Comparison of ENCODE assay signal across 24 mouse cellular contexts in the genomic region with DNA sequence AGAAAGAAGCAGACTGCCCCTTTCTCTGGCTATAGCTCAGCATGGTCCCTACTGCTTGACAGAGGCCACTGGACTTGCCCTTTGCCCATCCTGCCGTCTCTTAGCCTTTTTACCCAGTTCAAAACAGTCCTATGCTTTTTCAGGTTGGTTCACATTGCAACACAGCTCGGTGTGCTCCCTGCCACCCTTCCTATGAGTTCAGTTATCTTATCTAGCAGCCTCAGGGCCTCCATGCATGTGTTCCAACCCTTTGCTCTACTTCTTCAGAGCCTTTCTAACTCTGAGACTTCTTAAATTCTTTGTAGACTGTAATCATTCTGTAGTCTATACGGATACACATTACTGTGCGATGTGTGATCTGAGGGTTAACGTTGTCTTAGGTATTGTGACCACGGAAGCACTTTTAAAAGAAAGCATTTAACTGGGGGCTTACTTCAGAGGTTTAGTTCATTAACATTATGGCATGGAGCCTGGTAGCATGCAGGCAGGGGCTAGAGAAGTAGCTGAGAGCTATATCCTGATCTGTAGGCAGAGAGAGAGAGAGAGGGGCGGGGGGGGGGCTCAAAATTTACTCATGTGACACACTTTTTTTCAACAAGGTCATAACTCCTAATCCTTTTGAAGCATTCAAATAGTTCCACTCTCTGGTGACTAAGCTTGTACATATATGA. TPM values are rescaled to one million over a fixed set of nuclear protein-coding genes. Genes with fewer than 3 reads are reported as not detected.
DNase-seq lines count a peak whose midpoint lies in the region; ATAC-seq lines count a peak whose summit lies in the region.
"Had no signal": no experiment of that assay in that cellular context is flagged by ENCODE, and none has a peak within 500 bp of the region (broad histone marks: within the 10 kb centered on the region; RNA-seq: fewer than 3 reads in every experiment).

No protein-coding gene starts in this region.

- ATAC-seq in intestine, embryonic 16.5 days: peak; percentile 92
- peak; percentile 96 for ATAC-seq in liver, embryonic 13.5 days (ENCODE audit: low read depth)
- peak; percentile 93 for ATAC-seq in megakaryocyte-erythroid progenitor cell, adult 5-6 weeks (replicated peaks; ENCODE audit: low FRiP score, low TSS enrichment, poor library complexity, severe bottlenecking)
- ATAC-seq: forebrain, embryonic 14.5 days; lung, postnatal 0 days had no signal

- peak overlapping the region; percentile 50; the same call in 1 of the 2 replicates for H3K27ac ChIP-seq in intestine, embryonic 16.5 days (ENCODE audit: low read length)
- peak overlapping the region; percentile 70 for H3K27ac ChIP-seq in liver, embryonic 13.5 days
- H3K27ac ChIP-seq: embryonic facial prominence, embryonic 13.5 days; heart, embryonic 13.5 days; hindbrain, embryonic 12.5 days; layer of hippocampus, adult 2 months; macrophage had no signal

- no peak overlapping the region for H3K4me3 ChIP-seq in intestine, embryonic 16.5 days (ENCODE audit: low read length)
- no peak overlapping the region for H3K4me3 ChIP-seq in liver, embryonic 13.5 days (replicated peaks)
- H3K4me3 ChIP-seq: embryonic facial prominence, embryonic 13.5 days; heart, embryonic 13.5 days; hindbrain, embryonic 12.5 days; layer of hippocampus, adult 2 months had no signal

- H3K9me3 ChIP-seq in intestine, embryonic 16.5 days (ENCODE audit: control insufficient read depth, low read length): no peaks in the 10 kb centered on the region
- H3K9me3 ChIP-seq in liver, embryonic 13.5 days (replicated peaks): no peaks in the 10 kb centered on the region
- H3K9me3 ChIP-seq: embryonic facial prominence, embryonic 13.5 days had no signal

- DNase-seq in c-Kit-negative CD71-positive TER-119-positive erythroid progenitor cells, embryonic 14.5 days (ENCODE audit: low read depth, low spot score): peak; percentile 6
- DNase-seq in liver, embryonic 13.5 days: peak; percentile 44
- no peak for DNase-seq in layer of hippocampus, postnatal 36 days
- no peak for DNase-seq in kidney, postnatal 14 days
- no peak for DNase-seq in B cell, adult 2 months
- DNase-seq: adrenal gland, adult 2 months; cerebellum, adult 2 months; cerebellum, postnatal 25 days; embryo, embryonic 11 days; heart, postnatal 14 days; kidney, adult 9 months; kidney, postnatal 25 days had no signal

- no peak overlapping the region for H3K4me2 ChIP-seq in intestine, embryonic 16.5 days (ENCODE audit: low read depth, low read length)
- H3K4me2 ChIP-seq in liver, embryonic 13.5 days: peak overlapping the region; percentile 42
- H3K4me2 ChIP-seq: embryonic facial prominence, embryonic 13.5 days; heart, embryonic 13.5 days; hindbrain, embryonic 12.5 days; midbrain, embryonic 11.5 days had no signal

- H3K36me3 ChIP-seq in intestine, embryonic 16.5 days (ENCODE audit: control insufficient read depth, insufficient read depth, low read length): no peaks in the 10 kb centered on the region
- H3K36me3 ChIP-seq in liver, embryonic 13.5 days: no peaks in the 10 kb centered on the region
- H3K36me3 ChIP-seq: embryonic facial prominence, embryonic 13.5 days; heart, embryonic 13.5 days; hindbrain, embryonic 12.5 days had no signal

- no peaks in the 10 kb centered on the region for H3K27me3 ChIP-seq in intestine, embryonic 16.5 days (replicated peaks; ENCODE audit: control insufficient read depth, insufficient read depth, low read length)
- no peaks in the 10 kb centered on the region for H3K27me3 ChIP-seq in liver, embryonic 13.5 days
- H3K27me3 ChIP-seq: embryonic facial prominence, embryonic 13.5 days; heart, embryonic 13.5 days; hindbrain, embryonic 12.5 days had no signal

- WGBS in intestine, embryonic 16.5 days: 79% methylated on average over 7 of the region's 7 CpGs
- WGBS in liver, embryonic 13.5 days (ENCODE audit: insufficient replicate concordance): 31% methylated on average over 7 of the region's 7 CpGs

- no peak overlapping the region for H3K9ac ChIP-seq in intestine, embryonic 16.5 days (ENCODE audit: low read depth, low read length)
- 0 out of 2 replicates have a peak overlapping the region, but pooled peaks have one; percentile 34 for H3K9ac ChIP-seq in liver, embryonic 13.5 days
- H3K9ac ChIP-seq: embryonic facial prominence, embryonic 13.5 days; heart, embryonic 13.5 days; hindbrain, embryonic 12.5 days had no signal

- no peaks in the 10 kb centered on the region for H3K4me1 ChIP-seq in intestine, embryonic 16.5 days (ENCODE audit: control insufficient read depth, insufficient read depth, low read length)
- H3K4me1 ChIP-seq in liver, embryonic 13.5 days (replicated peaks): peaks cover 27% of the 10 kb centered on the region
- H3K4me1 ChIP-seq: embryonic facial prominence, embryonic 13.5 days; heart, embryonic 13.5 days; hindbrain, embryonic 12.5 days had no signal

RNA-seq across cellular contexts. Expression of a gene that starts 7.9 kb away (rescaled TPM):
- polyA plus RNA-seq in intestine, embryonic 16.5 days (2015; fragmentation: Nextera tagmentation; extraction: Ambion mirVana): 174 and 180 TPM in 2 replicates
- polyA plus RNA-seq in liver, embryonic 13.5 days (2015; fragmentation: Nextera tagmentation; extraction: Ambion mirVana): 50.4 and 55.4 TPM in 2 replicates
- 94.1 and 141 TPM in 2 replicates for total RNA-seq in megakaryocyte-erythroid progenitor cell, adult 5-6 weeks (2014; fragmentation: Nextera tagmentation)
- total RNA-seq in megakaryocyte-erythroid progenitor cell, adult 5-6 weeks (2017): 122 TPM in 2 replicates
- 10 to 100 TPM; 42.7 to 49.5 TPM for total RNA-seq in layer of hippocampus, postnatal 36 days (2021)

RNA-seq across cellular contexts. Expression of a gene that starts 55.4 kb away (rescaled TPM):
- polyA plus RNA-seq in intestine, embryonic 16.5 days (2015; fragmentation: Nextera tagmentation; extraction: Ambion mirVana): 3.4 and 3.5 TPM in 2 replicates
- polyA plus RNA-seq in liver, embryonic 13.5 days (2015; fragmentation: Nextera tagmentation; extraction: Ambion mirVana): 0.18 TPM in 1 of 2 replicates, not detected in the other
- total RNA-seq in megakaryocyte-erythroid progenitor cell, adult 5-6 weeks (2014; fragmentation: Nextera tagmentation): not detected in 2 replicates
- not detected in 2 replicates for total RNA-seq in megakaryocyte-erythroid progenitor cell, adult 5-6 weeks (2017)
- under 1 TPM; 0.37 to 0.48 TPM for total RNA-seq in layer of hippocampus, postnatal 36 days (2021)
- total RNA-seq: granulocyte monocyte progenitor cell, adult 5-6 weeks; midbrain, postnatal 0 days had no signal
- polyA plus RNA-seq: macrophage had no signal

Comparison
In these comparisons a context has a peak if more than half of its experiments do, and no peak if none do; other contexts are left out.
1. DNase-seq: peak in c-Kit-negative CD71-positive TER-119-positive erythroid progenitor cells, embryonic 14.5 days (single experiment) and liver, embryonic 13.5 days (single experiment); none in layer of hippocampus, postnatal 36 days (0 of 2), kidney, postnatal 14 days (single experiment) and B cell, adult 2 months (0 of 2).
2. Peak in every context shown above with its lines, with median percentiles within 50 percentile points of each other: ATAC-seq.